Mouse (Mus musculus) 416B (cell line): ENCODE data around the gene Car11.
"Not testable (repeated sequence)": the region's sequence is repeated elsewhere in the genome, so short reads cannot be mapped to it uniquely, and the experiment has no call there.

Experiments
- DNase-seq: peaks from one replicate; pipeline ENCODE4 v3.0.0; 2011; ENCODE audit warnings: low read depth

Car11 gene

DNA sequence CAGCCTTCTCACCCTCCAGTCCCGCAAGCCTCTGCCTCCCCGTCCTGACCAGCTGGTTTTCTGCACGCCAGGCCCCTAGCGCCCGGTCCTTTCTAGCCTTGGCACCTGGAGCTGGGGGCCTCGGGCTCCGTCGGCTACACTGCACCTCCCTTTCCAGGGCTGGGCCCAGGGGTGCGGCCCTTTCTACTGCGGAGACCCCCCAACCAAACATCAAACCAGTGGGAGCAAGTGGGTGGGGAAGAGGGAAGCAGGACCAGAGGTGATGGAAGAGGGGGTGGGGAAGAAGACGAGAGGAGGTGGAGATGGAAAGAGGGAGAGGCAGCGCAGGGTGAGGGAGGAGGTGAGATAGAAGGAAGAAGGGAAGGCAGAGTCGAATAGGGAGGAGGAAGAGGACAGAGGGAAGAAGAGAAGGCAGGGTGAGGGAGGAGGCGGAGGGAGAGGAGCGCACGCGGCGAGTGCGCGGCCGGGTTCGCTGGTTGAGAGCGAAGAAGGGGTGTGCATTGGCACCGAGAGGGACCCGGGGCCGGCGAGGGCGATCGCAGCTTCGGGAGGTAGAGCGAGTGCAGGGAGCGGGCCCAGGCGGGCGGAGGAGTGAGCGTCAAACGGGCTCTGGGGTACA is at the start of gene Car11:
TSS of gene Car11 (plus strand) at position 321 of the 619 bp plus-strand sequence.
- no peak for DNase-seq

DNA sequence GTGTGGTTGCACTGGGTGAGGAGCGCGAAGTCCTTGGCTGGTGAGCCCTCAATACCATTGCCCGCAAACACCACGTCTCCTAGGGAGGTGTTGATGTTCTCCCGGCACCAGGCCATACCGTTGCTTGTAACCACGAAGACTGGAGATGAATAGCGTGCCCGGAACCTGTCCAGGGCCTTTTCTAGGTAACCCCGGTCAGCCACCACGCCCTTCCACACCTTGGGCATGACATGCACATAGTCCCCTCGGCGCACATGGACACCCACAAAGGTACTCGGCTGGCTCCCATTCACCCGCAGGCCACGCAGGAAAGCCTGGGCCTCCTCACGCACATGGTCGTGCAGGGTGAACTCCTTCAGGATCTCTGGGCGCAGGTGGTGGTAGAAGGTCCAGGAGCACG is 49.2 kb upstream of the Car11 start:
- DNase-seq = not testable (repeated sequence)

- peak; percentile 41 for DNase-seq
These were observed 45.1 kb upstream of the Car11 start for GRCm38 (mm10) chr7:45654424-45655047.

- peak; percentile 72 for DNase-seq
These were observed 38.7 kb upstream of the Car11 start for GRCm38 (mm10) chr7:45660746-45661478.

GRCm38 (mm10) chr7:45661702-45662101 is 37.9 kb upstream of the Car11 start:
- not testable (repeated sequence) for DNase-seq

GRCm38 (mm10) chr7:45665303-45666138 is 34.1 kb upstream of the Car11 start:
- no peak for DNase-seq

- DNase-seq = no peak
These were observed 33.5 kb upstream of the Car11 start, which contains the start of gene Fut2 for GRCm38 (mm10) chr7:45666161-45666560. Gene Fut2 (minus strand): TSS chr7:45666394.

- no peak for DNase-seq
These were observed 31.9 kb upstream of the Car11 start for GRCm38 (mm10) chr7:45667761-45668160.

GRCm38 (mm10) chr7:45668921-45669320 is 30.7 kb upstream of the Car11 start:
- DNase-seq = peak; percentile 67

- no peak for DNase-seq
These were observed 21.9 kb upstream of the Car11 start for GRCm38 (mm10) chr7:45677627-45678295.

DNA sequence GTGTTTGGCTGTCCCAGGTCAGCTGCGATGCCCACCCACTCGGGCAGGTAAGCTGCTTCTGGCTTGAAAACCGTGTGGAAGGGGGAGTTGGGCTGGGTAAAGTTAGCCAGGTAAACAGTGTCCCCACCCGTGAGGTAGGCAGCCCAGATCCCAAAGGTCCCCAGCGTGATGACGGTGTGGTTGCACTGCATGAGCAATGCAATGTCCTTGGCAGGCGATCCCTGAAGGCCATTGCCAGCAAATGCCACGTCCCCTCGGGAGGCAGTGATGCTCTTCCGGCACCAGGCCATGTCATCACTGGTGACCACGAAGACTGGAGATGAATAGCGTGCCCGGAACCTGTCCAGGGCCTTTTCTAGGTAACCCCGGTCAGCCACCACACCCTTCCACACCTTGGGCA is 21.1 kb upstream of the Car11 start:
- DNase-seq = no peak

DNA sequence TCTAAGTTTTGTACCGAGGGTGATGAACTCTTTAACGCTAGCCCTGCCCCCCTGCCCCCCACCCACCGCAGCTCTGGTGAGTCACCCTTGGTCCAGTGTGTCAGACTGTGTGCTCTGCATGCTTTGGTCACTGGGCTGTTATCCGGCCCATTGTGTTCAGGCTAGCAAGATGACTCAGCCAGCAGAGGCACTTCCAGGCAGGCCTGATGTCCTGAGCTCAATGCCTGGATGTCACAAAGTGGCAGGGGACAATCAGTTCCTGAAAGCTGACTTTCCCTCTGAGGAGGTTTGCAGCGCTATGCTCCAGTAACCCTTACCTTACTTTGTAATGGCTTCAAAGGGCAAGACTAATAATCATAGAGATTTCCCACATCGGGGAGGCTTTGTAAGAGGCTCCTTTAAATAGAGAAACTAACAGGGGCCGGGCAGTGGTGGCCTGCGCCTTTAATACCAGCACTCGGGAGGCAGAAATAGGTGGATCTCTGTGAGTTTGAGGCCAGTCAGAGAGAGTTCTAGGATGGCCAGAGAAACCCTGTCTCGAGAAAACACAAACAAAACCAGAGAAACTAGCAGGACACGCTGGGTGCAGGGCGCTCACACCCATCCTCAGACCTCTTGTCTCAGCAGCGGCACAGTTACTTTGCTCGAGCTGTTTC is 19.5 kb upstream of the Car11 start:
- DNase-seq = peak; percentile 95

DNA sequence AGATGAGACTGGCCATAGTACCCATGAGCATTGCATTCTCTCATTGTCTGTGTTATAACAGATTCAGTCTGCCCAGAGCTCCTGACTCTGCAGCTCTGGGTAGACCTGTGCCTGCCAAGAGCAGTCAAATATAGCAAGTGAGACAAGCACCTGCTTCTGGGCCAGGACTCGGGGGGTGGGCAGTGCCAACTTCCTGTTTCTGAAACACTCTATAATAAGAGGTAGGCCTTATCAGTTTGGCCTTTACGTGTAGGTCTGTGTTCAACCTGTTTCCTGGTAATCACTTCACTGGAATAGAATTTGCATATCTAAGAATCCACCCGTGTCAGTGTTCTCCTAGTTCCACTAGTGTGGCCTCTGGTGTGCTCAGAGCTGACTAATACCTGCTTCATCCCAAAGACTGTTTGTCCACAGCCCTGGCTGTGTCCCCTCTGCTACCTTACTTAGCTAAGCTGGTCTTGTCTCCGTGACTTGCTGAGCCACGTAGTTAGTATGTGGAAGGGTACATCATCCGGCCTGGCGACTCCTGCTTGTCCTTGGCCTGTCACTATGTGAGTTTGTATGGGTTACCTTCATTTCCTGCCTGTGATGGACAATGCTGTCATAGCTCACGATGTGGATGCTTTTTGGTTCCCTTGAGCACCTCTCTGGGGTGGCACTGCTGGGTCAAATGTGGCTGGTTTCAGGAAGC is 18.5 kb upstream of the Car11 start:
- peak; percentile 60 for DNase-seq

- peak; percentile 92 for DNase-seq
These were observed 17.2 kb upstream of the Car11 start for GRCm38 (mm10) chr7:45682144-45683126.

- DNase-seq = no peak
These were observed 16.1 kb upstream of the Car11 start, which contains the start of gene Ntn5 for GRCm38 (mm10) chr7:45683396-45684050. Gene Ntn5 (plus strand): TSS chr7:45684022.

GRCm38 (mm10) chr7:45685811-45686210 is 13.8 kb upstream of the Car11 start:
- no peak for DNase-seq

- DNase-seq = no peak
These were observed 12.8 kb upstream of the Car11 start for GRCm38 (mm10) chr7:45686841-45687240.

- DNase-seq = no peak
These were observed 10.5 kb upstream of the Car11 start for GRCm38 (mm10) chr7:45689099-45689498.

- no peak for DNase-seq
These were observed 9.8 kb upstream of the Car11 start for GRCm38 (mm10) chr7:45689800-45690199.
